8 mouse cellular contexts compared by ENCODE assay signal in the genomic region with DNA sequence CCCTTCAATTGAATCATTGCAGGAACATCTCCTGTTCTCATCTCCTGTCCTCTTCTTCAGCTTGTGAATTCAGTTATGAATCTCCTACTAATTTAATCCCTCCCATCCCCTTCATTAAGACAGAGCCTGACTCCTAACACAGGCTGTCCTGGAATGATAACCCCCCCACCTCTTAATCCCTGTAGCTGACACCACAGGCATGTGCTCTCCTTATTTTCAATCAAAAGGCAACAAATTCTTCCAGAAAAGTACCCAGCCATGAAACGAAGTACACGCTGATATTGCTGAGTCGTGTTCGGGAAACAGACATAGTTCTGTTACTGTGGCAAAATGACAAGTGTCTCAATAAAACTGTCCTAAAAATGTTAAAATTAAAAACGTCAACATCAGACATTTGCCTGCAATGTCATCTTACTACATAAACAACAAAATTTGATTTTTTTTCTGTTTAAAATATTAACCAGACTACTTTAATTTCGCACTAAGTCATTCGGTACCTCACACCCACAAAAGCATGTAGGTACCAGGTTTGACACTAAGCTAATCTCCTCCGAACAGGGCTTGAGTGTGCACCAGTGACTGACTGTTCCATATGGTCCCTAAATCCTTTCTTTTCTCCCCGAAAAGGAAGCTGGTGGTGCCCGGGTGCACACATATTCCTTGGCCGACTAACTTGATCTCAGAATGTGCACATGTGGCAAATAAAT. TPM values are rescaled to one million over a fixed set of nuclear protein-coding genes. Genes with fewer than 3 reads are reported as not detected.
DNase-seq lines count a peak whose midpoint lies in the region; ATAC-seq and TF ChIP-seq lines count a peak whose summit lies in the region.

No protein-coding gene starts in this region.

- peak overlapping the region; percentile 87 for H3K9ac ChIP-seq in heart, embryonic 12.5 days
- H3K9ac ChIP-seq in MEL (ENCODE audit: control insufficient read depth, low read depth, low read length, poor library complexity, severe bottlenecking), result peak overlapping the region; percentile 85
- peak overlapping the region; percentile 67 for H3K9ac ChIP-seq in forebrain, embryonic 14.5 days (ENCODE audit: low read length)
- H3K9ac ChIP-seq in liver, embryonic 15.5 days, result peak overlapping the region; percentile 71

- peaks cover 38% of the 10 kb centered on the region for H3K36me3 ChIP-seq in heart, embryonic 12.5 days
- peaks cover 11 to 15% of the 10 kb centered on the region in 2 experiments for H3K36me3 ChIP-seq in MEL (ENCODE audit: control insufficient read depth in 1 of 2, insufficient read depth in 2 of 2, low read length in 2 of 2)
- H3K36me3 ChIP-seq in forebrain, embryonic 14.5 days (ENCODE audit: control insufficient read depth, insufficient read depth, low read length), result peaks cover 33% of the 10 kb centered on the region
- H3K36me3 ChIP-seq in liver, embryonic 15.5 days (replicated peaks), result peaks cover 35% of the 10 kb centered on the region

- peak overlapping the region; percentile 85 for H3K4me3 ChIP-seq in heart, embryonic 12.5 days
- H3K4me3 ChIP-seq in MEL (ENCODE audit: control insufficient read depth in 1 of 2, insufficient read depth in 1 of 2, low read depth in 2 of 2, low read length in 2 of 2), result peak overlapping the region; percentile 84 to 94
- H3K4me3 ChIP-seq in forebrain, embryonic 14.5 days (ENCODE audit: low read depth, low read length), result peak overlapping the region; percentile 62
- peak overlapping the region; percentile 89 for H3K4me3 ChIP-seq in liver, embryonic 15.5 days (replicated peaks)

- H3K79me2 ChIP-seq in MEL (ENCODE audit: control insufficient read depth, insufficient read depth, low read length, poor library complexity), result peaks cover 34% of the 10 kb centered on the region

- TF ChIP-seq POLR2A in MEL (IDR thresholded peaks at IDR 0.05; ENCODE audit: control insufficient read depth in 1 of 2, insufficient read depth in 1 of 2, low read depth in 1 of 2, low read length in 2 of 2, poor library complexity in 1 of 2), result no peak

- TF ChIP-seq CTCF in MEL (IDR thresholded peaks at IDR 0.05 in 2 of 3, conservative IDR thresholded peaks at IDR 0.05 in 1 of 3; ENCODE audit: control insufficient read depth in 1 of 3, insufficient read depth in 1 of 3, low read depth in 2 of 3, low read length in 3 of 3, poor library complexity in 1 of 3, severe bottlenecking in 1 of 3), result no peak

- TF ChIP-seq EP300 in MEL (IDR thresholded peaks at IDR 0.05; ENCODE audit: low read depth in 1 of 2, low read length in 2 of 2), result no peak

- no peak for ATAC-seq in heart, embryonic 12.5 days (ENCODE audit: insufficient number of reproducible peaks, low FRiP score)
- peak; percentile 33 for ATAC-seq in forebrain, embryonic 14.5 days
- no peak; the same call in 1 of the 2 replicates for ATAC-seq in liver, embryonic 15.5 days (ENCODE audit: insufficient read depth)

- no peak for DNase-seq in heart, postnatal 25 days (ENCODE audit: low spot score)
- peak; percentile 23 for DNase-seq in MEL (ENCODE audit: low read depth, low spot score)
- no peak for DNase-seq in forebrain, embryonic 14.5 days (ENCODE audit: low spot score)
- DNase-seq in layer of hippocampus, postnatal 14 days (ENCODE audit: low spot score in 2 of 2), result no peak
- no peak for DNase-seq in urinary bladder, adult 2 months (ENCODE audit: low spot score)
- no peak for DNase-seq in adrenal gland, adult 2 months

- peak overlapping the region; percentile 73 for H3K4me2 ChIP-seq in heart, embryonic 12.5 days
- peak overlapping the region; percentile 55 for H3K4me2 ChIP-seq in forebrain, embryonic 14.5 days (ENCODE audit: low read length)
- peak overlapping the region; percentile 72 for H3K4me2 ChIP-seq in liver, embryonic 15.5 days

- H3K27ac ChIP-seq in heart, embryonic 12.5 days (ENCODE audit: poor library complexity, severe bottlenecking), result peak overlapping the region; percentile 95; the same call in 1 of the 2 replicates
- peak overlapping the region; percentile 49 for H3K27ac ChIP-seq in MEL (ENCODE audit: control insufficient read depth, low read depth, low read length)
- H3K27ac ChIP-seq in forebrain, embryonic 14.5 days (ENCODE audit: low read depth, low read length), result peak overlapping the region; percentile 93; the same call in 1 of the 2 replicates
- peak overlapping the region; percentile 94 for H3K27ac ChIP-seq in liver, embryonic 15.5 days (replicated peaks)

- H3K9me3 ChIP-seq in heart, embryonic 12.5 days (replicated peaks), result no peaks in the 10 kb centered on the region
- H3K9me3 ChIP-seq in MEL (replicated peaks; ENCODE audit: insufficient read depth, low read length), result no peaks in the 10 kb centered on the region
- no peaks in the 10 kb centered on the region for H3K9me3 ChIP-seq in forebrain, embryonic 14.5 days (replicated peaks; ENCODE audit: control insufficient read depth, low read length)
- H3K9me3 ChIP-seq in liver, embryonic 15.5 days (replicated peaks), result no peaks in the 10 kb centered on the region

- H3K4me1 ChIP-seq in heart, embryonic 12.5 days (replicated peaks), result peaks cover 9% of the 10 kb centered on the region
- H3K4me1 ChIP-seq in MEL (ENCODE audit: control insufficient read depth in 1 of 2, insufficient read depth in 2 of 2, low read length in 2 of 2), result peaks cover 3 to 13% of the 10 kb centered on the region in 2 experiments
- no peaks in the 10 kb centered on the region for H3K4me1 ChIP-seq in forebrain, embryonic 14.5 days (ENCODE audit: control insufficient read depth, insufficient read depth, low read length)
- H3K4me1 ChIP-seq in liver, embryonic 15.5 days (replicated peaks), result peaks cover 14% of the 10 kb centered on the region

- 21% methylated on average over 11 of the region's 11 CpGs for WGBS in heart, embryonic 12.5 days
- 28% methylated on average over 11 of the region's 11 CpGs for WGBS in forebrain, embryonic 14.5 days
- WGBS in liver, embryonic 15.5 days (ENCODE audit: insufficient replicate concordance), result 7% methylated on average over 11 of the region's 11 CpGs

- TF ChIP-seq RAD21 in MEL (IDR thresholded peaks at IDR 0.05; ENCODE audit: low read depth, low read length), result no peak

- no peaks in the 10 kb centered on the region for H3K27me3 ChIP-seq in heart, embryonic 12.5 days (replicated peaks)
- no peaks in the 10 kb centered on the region for H3K27me3 ChIP-seq in MEL (ENCODE audit: control insufficient read depth in 1 of 2, insufficient read depth in 2 of 2, low read length in 2 of 2)
- H3K27me3 ChIP-seq in forebrain, embryonic 14.5 days (replicated peaks; ENCODE audit: control insufficient read depth, insufficient read depth, low read length), result no peaks in the 10 kb centered on the region
- no peaks in the 10 kb centered on the region for H3K27me3 ChIP-seq in liver, embryonic 15.5 days

- intact Hi-C loops in heart, postnatal 25 days (cut with DNase I), result no loop called here

TF ChIP-seq in MEL, 35 proteins besides CTCF, POLR2A, EP300 and RAD21:
- TF ChIP-seq CHD1 (IDR thresholded peaks at IDR 0.05; ENCODE audit: low read depth, low read length) (0 out of 2 replicates have a peak, but pooled peaks have one; percentile 65), SMC3 (IDR thresholded peaks at IDR 0.05; ENCODE audit: low read depth, low read length) (no peak), KAT2A (conservative IDR thresholded peaks at IDR 0.05; ENCODE audit: low read depth, low read length) (no peak)

RNA-seq across cellular contexts. Expression of a gene that starts 0.6 kb away (rescaled TPM):
- 151 and 162 TPM in 2 replicates for polyA plus RNA-seq in heart, embryonic 12.5 days (2016; fragmentation: Nextera tagmentation; extraction: Ambion mirVana)
- total RNA-seq in heart, postnatal 25 days (2021), result 100 to 1,000 TPM; 118 to 124 TPM
- 213 and 241 TPM in 2 replicates for total RNA-seq in MEL (2012; rRNA removed)
- 100 to 1,000 TPM; 229 to 382 TPM for polyA plus RNA-seq in MEL (2012; ENCODE audit: insufficient read depth in 1 of 2, insufficient read length in 2 of 2, low read depth in 1 of 2, low replicate concordance in 2 of 2, missing spikeins in 1 of 2)
- polyA plus RNA-seq in forebrain, embryonic 14.5 days (2014; fragmentation: Nextera tagmentation; extraction: Ambion mirVana), result 108 and 128 TPM in 2 replicates
- 61.0 and 67.2 TPM in 2 replicates for polyA plus RNA-seq in liver, embryonic 15.5 days (2015; fragmentation: Nextera tagmentation; extraction: Ambion mirVana)
- 100 to 1,000 TPM; 105 to 115 TPM for total RNA-seq in layer of hippocampus, postnatal 14 days (2021)
- polyA plus RNA-seq in urinary bladder, adult 2 months (2012; rRNA removed), result 71.5 and 90.4 TPM in 2 replicates
- 100 to 1,000 TPM in 1 of 2 experiments, 10 to 100 TPM in 1; 94.9 to 145 TPM for total RNA-seq in adrenal gland, adult 2 months (2021)
- 24.7 and 30.7 TPM in 2 replicates for polyA plus RNA-seq in adrenal gland, adult 2 months (2012; rRNA removed)

RNA-seq across cellular contexts. Expression of a gene that starts 0.8 kb away (rescaled TPM):
- polyA plus RNA-seq in heart, embryonic 12.5 days (2016; fragmentation: Nextera tagmentation; extraction: Ambion mirVana), result 37.7 TPM in 2 replicates
- 10 to 100 TPM; 18.4 to 19.7 TPM for total RNA-seq in heart, postnatal 25 days (2021)
- total RNA-seq in MEL (2012; rRNA removed), result 28.6 and 30.1 TPM in 2 replicates
- 10 to 100 TPM in 1 of 2 experiments, not detected in 1; 23.1 TPM for polyA plus RNA-seq in MEL (2012; ENCODE audit: insufficient read depth in 1 of 2, insufficient read length in 2 of 2, low read depth in 1 of 2, low replicate concordance in 2 of 2, missing spikeins in 1 of 2)
- 41.1 and 43.2 TPM in 2 replicates for polyA plus RNA-seq in forebrain, embryonic 14.5 days (2014; fragmentation: Nextera tagmentation; extraction: Ambion mirVana)
- polyA plus RNA-seq in liver, embryonic 15.5 days (2015; fragmentation: Nextera tagmentation; extraction: Ambion mirVana), result 12.9 and 13.9 TPM in 2 replicates
- total RNA-seq in layer of hippocampus, postnatal 14 days (2021), result 10 to 100 TPM; 46.1 to 52.4 TPM
- 44.3 and 46.5 TPM in 2 replicates for polyA plus RNA-seq in urinary bladder, adult 2 months (2012; rRNA removed)
- total RNA-seq in adrenal gland, adult 2 months (2021), result 10 to 100 TPM; 45.4 to 50.0 TPM
- 1.9 and 2.0 TPM in 2 replicates for polyA plus RNA-seq in adrenal gland, adult 2 months (2012; rRNA removed)
